Mouse (Mus musculus) embryo, embryonic 11.5 days (tissue): Measurements from ENCODE around the gene Rhbdl3.
A peak's percentile ranks its signal among the peaks of the same experiment; 100 is the strongest.
"Not testable (repeated sequence)": the region's sequence is repeated elsewhere in the genome, so short reads cannot be mapped to it uniquely, and the experiment has no call there.

ENCODE experiments used
- DNase-seq: peaks from one replicate; pipeline ENCODE4 v3.0.0-alpha.2; 2012; ENCODE audit warnings: low read depth, low spot score

Rhbdl3 gene

GRCm38 (mm10) chr11:80312565-80312964 is 11.9 kb downstream of the Rhbdl3 start:
- DNase-seq, result no peak

GRCm38 (mm10) chr11:80313462-80313861 is 12.8 kb downstream of the Rhbdl3 start:
- no peak for DNase-seq

- no peak for DNase-seq
Measured at GRCm38 (mm10) chr11:80313944-80314343, 13.2 kb downstream of the Rhbdl3 start.

- no peak for DNase-seq
Measured at GRCm38 (mm10) chr11:80315743-80316639, 15.3 kb downstream of the Rhbdl3 start.

DNA sequence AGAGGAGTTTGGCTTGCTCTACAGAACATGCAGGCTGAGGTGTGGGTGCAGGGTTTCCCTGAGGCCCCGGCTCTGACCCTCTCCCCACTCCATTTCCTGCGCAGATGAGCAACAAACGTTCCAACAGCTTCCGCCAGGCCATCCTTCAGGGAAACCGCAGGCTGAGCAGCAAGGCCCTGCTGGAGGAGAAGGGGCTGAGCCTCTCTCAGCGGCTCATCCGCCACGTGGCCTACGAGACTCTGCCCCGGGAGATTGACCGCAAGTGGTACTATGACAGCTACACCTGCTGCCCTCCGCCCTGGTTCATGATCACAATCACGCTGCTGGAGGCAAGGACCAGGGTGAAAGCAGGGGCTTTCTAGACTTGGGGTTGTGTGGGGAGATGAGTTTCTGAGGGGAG is 22.5 kb downstream of the Rhbdl3 start:
- DNase-seq, result no peak

DNA sequence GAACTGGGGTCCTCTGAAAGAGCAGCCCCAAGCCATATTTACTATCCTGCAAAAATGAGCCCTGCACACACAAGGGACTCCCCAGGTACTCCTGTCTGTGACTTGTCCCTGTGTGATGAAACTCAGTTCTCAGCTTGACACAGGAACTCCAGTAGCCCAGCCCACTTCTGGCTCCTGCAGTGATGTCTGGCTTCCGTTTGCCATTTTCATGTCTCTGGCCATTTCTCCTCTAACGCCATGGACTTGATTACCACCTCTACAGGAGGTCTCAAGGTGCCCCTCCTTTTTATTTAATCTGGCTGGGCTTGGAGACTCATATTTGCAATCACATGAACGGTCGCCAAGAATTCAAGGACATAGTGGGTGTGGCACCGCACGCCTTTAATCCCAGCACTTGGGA is 23.9 kb downstream of the Rhbdl3 start:
- no peak for DNase-seq

DNA sequence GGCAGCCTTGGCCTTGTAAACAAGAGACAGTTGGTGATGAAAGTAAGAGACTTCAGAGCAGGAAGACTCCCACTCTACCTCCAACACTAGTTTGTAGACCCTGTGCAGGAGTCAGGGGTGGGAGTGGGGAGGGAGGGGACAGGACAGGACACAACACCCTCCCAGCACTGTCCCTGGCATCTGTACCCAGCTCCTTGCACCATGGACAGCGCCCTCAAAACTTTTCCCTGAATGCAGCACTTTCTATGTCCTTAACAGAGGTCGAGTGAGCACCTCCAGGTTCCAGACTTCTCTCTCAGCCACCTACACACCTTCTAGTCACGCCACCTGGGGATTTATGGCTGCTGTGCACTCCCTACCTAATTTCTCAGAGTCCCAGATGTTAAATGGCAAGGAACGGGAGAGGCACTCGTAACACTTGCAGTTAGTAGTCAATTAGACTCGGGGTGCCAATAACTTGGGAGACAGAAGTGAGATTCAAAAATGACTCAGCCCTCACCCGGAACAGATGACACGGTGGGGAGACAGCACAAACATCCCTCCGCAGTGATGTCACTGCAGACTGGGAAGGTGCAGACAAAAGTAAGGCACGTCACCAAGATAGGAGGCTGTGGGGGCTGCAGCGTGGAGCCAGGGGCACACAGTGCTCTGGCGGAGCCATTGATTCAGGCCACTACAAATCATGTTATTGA is 32.1 kb downstream of the Rhbdl3 start:
- no peak for DNase-seq

DNA sequence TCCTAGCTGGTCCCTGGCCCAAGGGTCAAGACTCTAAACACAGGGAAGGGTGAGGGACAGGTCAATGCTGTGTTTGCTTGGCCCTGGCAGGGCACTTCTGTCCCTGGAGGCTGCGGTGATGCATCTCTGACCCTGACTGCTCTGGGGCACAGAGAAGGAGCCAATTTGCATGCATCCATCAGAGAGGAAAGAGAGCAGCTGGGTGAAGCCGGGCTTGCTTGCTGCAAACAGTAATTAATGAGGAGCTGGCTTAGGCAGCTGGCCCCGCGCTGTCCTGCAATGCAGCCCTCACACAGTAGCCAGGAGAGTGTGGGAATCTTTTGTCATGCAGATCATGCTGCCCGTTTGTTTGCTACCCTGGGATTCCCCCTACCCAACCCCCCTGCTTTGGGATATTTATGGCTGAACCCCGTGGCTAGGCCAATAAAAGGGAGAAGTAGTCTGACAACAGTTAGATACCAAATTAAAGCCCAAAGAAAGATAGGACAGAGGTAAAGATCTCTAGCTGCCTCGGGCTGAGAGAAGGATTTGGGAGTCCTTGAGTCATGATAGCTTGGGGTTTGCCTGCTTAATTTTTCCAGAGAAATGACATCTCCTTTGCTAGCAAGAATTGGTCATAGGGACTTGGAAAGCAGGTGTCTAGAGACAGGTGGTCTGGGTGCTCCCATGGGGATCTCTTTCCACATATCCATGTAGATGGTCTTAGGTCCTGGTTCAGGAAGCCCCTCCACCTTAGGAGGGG is 35.1 kb downstream of the Rhbdl3 start:
- DNase-seq, result peak; percentile 37

DNA sequence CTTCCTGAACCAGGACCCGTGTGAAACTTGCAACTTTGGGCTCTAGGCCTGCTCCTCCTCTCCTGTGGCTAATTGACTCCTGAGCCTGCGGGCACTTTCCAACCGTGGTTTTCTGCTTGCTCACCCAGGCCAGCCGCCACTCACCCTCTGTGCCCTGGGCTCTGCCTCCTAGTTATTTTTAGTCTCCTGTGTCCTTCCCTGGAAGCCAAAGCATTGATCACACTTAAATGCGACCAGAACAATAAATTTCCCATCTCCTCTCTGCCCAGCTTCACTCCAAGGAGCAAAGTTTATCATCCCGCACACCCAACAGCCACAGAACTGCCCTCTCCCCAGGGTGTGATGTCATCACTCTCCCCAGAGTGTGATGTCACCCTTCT is 35.6 kb downstream of the Rhbdl3 start:
- DNase-seq, result no peak

- DNase-seq, result no peak
Measured at GRCm38 (mm10) chr11:80342482-80342881, 41.8 kb downstream of the Rhbdl3 start.

GRCm38 (mm10) chr11:80351832-80352430 is 51.2 kb downstream of the Rhbdl3 start:
- DNase-seq, result peak; percentile 72

GRCm38 (mm10) chr11:80354832-80355231 is 54.1 kb downstream of the Rhbdl3 start:
- DNase-seq, result no peak

- DNase-seq, result no peak
Measured at GRCm38 (mm10) chr11:80368949-80369348, 68.2 kb downstream of the Rhbdl3 start.

DNA sequence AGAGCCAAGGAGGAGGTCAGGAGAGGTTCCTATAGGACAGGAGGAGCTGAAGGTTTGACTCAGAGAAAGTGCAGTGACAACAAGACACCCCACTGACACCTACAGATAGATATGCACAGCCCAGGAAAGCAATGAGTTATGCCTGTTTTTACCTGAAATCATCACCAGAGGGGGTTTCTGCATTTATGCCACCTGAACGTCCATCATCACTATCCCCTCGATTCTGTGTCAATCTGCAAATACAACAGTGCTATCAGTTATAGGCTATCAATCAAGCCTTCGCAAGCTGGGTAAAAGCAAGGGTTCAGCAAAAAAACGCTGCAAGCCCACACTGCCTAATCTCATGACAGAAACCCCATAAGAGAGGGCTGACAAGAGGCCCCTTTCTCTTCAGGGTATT is 75.9 kb downstream of the Rhbdl3 start:
- DNase-seq, result no peak

- peak; percentile 71 for DNase-seq
Measured at GRCm38 (mm10) chr11:80377712-80378451, 77.2 kb downstream of the Rhbdl3 start, which contains the start of gene 5730455P16Rik. Gene 5730455P16Rik, minus strand, starts transcription at chr11:80378034.

- not testable (repeated sequence) for DNase-seq
Measured at GRCm38 (mm10) chr11:80378452-80379068, 77.8 kb downstream of the Rhbdl3 start.

GRCm38 (mm10) chr11:80379184-80379583 is 78.5 kb downstream of the Rhbdl3 start:
- DNase-seq, result not testable (repeated sequence)

DNA sequence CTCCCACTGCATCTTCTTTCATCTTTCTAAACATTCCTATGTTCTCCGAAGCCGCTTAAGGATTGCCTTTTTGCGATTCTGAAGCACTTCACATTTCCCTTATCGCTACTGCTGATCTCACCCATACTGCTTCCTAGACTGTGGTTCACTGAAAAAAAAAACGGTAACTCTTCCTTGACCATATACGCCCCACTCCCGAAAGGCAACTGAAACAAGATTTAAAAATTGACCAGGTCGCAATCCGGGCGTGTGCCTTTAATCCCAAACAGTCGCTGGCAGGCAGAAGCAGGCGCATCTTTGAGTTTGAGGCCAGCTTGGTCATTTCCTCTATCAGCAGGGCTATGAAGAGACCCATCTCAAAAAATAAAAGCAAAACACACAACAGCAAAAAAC is 81.9 kb downstream of the Rhbdl3 start:
- no peak for DNase-seq

- peak; percentile 95 for DNase-seq
Measured at GRCm38 (mm10) chr11:80383019-80383625, 82.4 kb downstream of the Rhbdl3 start, which contains the start of gene Zfp207. Gene Zfp207, plus strand, starts transcription at chr11:80383279.

DNA sequence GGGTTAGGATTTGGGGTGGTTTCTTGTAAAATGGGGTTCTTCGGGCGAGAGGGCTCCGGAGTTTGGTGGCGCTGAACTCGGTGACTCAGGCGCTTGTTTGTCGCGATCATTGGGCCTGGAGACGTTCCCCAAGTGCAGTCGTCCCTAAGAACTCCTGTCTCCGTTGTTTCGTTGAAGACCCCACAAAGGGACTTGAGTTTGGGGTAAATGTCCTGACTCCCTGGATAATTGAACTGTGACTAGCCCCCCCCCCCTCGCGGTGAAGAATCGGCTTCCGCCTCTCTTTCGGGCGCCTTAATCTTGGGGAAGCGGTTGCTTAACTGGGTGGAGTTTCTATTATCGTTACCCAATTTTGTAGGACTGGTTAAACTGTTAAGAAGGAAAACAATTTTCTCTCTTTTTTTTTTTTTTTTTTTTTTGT is 82.9 kb downstream of the Rhbdl3 start:
- DNase-seq, result peak; percentile 14
